Mouse (Mus musculus) ovary, adult 18-20 months (tissue): Measurements from ENCODE around the gene Slc37a1.
A peak's percentile ranks its signal among the peaks of the same experiment; 100 is the strongest.
"Not testable (repeated sequence)": the region's sequence is repeated elsewhere in the genome, so short reads cannot be mapped to it uniquely, and the experiment has no call there.

Experiments used
- DNase-seq: peaks from one replicate; pipeline ENCODE4 v3.0.0; 2022; ENCODE audit warnings: low spot score, mixed read lengths

The Slc37a1 gene

GRCm38 (mm10) chr17:31349388-31349787 is 62.8 kb downstream of the Slc37a1 start:
- DNase-seq: no peak

- no peak for DNase-seq
These were observed 65.4 kb downstream of the Slc37a1 start for GRCm38 (mm10) chr17:31351984-31352383.

GRCm38 (mm10) chr17:31353255-31353654 is 66.7 kb downstream of the Slc37a1 start:
- no peak for DNase-seq

GRCm38 (mm10) chr17:31354684-31355083 is 68.1 kb downstream of the Slc37a1 start:
- not testable (repeated sequence) for DNase-seq

- no peak for DNase-seq
These were observed 69.4 kb downstream of the Slc37a1 start for GRCm38 (mm10) chr17:31355792-31356502.

- DNase-seq: no peak
These were observed 74.0 kb downstream of the Slc37a1 start for GRCm38 (mm10) chr17:31360582-31360981.

GRCm38 (mm10) chr17:31365586-31366166 is 79.1 kb downstream of the Slc37a1 start:
- DNase-seq: no peak

GRCm38 (mm10) chr17:31370221-31370620 is 83.6 kb downstream of the Slc37a1 start:
- no peak for DNase-seq

- DNase-seq: no peak
These were observed 84.3 kb downstream of the Slc37a1 start for GRCm38 (mm10) chr17:31370931-31371330.

- no peak for DNase-seq
These were observed 91.4 kb downstream of the Slc37a1 start for GRCm38 (mm10) chr17:31377961-31378360.

- DNase-seq: no peak
These were observed 91.8 kb downstream of the Slc37a1 start for GRCm38 (mm10) chr17:31378361-31378761.

GRCm38 (mm10) chr17:31379086-31379485 is 92.5 kb downstream of the Slc37a1 start:
- DNase-seq: no peak

GRCm38 (mm10) chr17:31379863-31380262 is 93.3 kb downstream of the Slc37a1 start:
- DNase-seq: no peak

GRCm38 (mm10) chr17:31383320-31383719 is 96.7 kb downstream of the Slc37a1 start:
- DNase-seq: no peak

GRCm38 (mm10) chr17:31384968-31385627 is 98.5 kb downstream of the Slc37a1 start:
- DNase-seq: no peak

GRCm38 (mm10) chr17:31385671-31386665 is 99.4 kb downstream of the Slc37a1 start, which contains the start of gene Pde9a:
TSS of gene Pde9a (plus strand) at chr17:31386210.
- DNase-seq: peak; percentile 50

GRCm38 (mm10) chr17:31386766-31387275 is 100.2 kb downstream of the Slc37a1 start:
- DNase-seq: no peak

- DNase-seq: no peak
These were observed 102.9 kb downstream of the Slc37a1 start for GRCm38 (mm10) chr17:31389432-31390050.

- DNase-seq: no peak
These were observed 104.9 kb downstream of the Slc37a1 start for GRCm38 (mm10) chr17:31391462-31391861.

GRCm38 (mm10) chr17:31392041-31392440 is 105.4 kb downstream of the Slc37a1 start:
- DNase-seq: no peak

GRCm38 (mm10) chr17:31393811-31394210 is 107.2 kb downstream of the Slc37a1 start:
- no peak for DNase-seq
